Mouse (Mus musculus): ENCODE results near the gene Pramel1. TPM values are rescaled to one million over a fixed set of nuclear protein-coding genes. Genes with fewer than 3 reads are reported as not detected.

Pramel1 gene
- not detected in 2 replicates for polyA plus RNA-seq (2015; fragmentation: Nextera tagmentation; extraction: Ambion mirVana)

DNA sequence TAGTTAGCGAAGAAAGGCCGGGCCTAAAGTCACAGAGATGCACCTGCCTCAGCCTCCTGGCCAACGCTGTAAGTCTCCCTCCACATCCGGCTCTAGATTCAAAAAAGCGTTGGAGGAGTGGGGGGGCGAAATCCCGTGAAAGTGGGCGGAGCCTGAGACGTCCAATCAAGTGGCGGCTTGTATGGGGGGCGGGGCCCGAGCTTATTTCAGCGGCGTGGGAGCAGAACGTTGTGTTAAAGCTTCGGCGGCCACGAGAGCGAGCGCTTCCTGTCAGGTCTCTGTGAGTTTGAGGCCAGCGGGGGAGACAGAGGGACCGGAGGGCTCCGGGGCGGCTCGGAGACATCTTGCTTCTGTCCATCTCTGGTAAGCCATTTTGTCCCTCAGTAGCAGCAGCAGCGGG lies at the start of gene Pramel1:
Pramel1 (plus strand) TSS at position 248 of the 400 bp plus-strand sequence.

GRCm38 (mm10) chr4:143349484-143349906 lies 44.7 kb upstream of the Pramel1 start, which contains the start of gene Lrrc38:
TSS of gene Lrrc38 (plus strand) at chr4:143349757.

DNA sequence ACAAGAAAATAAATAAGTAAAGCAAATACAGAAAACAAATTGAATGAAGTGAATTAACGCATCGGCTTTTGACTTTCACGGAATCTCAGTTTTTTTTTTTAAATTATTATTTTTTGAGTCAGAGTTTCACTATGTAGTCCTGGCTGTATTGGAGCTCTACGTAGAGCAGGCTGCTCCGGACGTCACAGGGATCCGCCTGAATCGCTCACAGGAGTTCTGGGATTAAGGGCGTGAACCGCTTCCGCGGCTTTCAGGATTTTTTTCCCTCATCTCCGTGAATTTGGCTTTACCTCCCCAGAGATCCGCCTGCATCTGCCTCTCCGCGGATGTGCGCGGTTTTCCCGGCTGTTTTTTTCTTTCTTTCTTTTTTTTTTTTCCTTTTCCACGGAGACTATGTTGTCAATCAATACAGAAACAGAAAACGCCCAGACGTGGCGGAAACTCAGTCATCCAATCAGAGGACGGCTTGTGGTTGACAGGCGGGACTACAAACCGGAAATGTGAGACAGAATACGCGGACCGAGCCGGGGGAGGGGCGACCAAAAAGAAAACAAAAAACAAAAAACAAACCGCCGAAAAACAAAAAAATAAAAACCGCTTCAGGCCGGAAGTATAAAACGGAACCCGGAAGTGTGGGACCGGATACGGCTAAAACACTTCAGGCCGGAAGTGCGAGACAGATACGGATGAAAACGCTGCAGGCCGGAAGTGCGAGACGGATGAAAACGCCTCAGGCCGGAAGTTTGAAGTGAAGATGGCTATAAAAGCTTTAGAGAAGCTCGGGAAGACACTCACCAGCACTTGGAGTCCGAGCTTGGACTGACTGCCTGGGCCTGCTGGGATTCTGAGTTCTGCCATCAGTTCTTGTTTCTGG lies 18.2 kb downstream of the Pramel1 start, which contains the start of gene Pramef8:
Pramef8 (plus strand) TSS at position 208 of the 874 bp plus-strand sequence.

Other genes with a start within 250 kb of the Pramel1 start
- gene Prdm2, start 181.4 kb upstream of the Pramel1 start, polyA plus RNA-seq (2015; fragmentation: Nextera tagmentation; extraction: Ambion mirVana), result 12.0 and 12.1 TPM in 2 replicates
- gene Pdpn, start 94.9 kb upstream of the Pramel1 start, polyA plus RNA-seq (2015; fragmentation: Nextera tagmentation; extraction: Ambion mirVana), result 27.6 and 29.9 TPM in 2 replicates
- gene Lrrc38, start 44.7 kb upstream of the Pramel1 start, polyA plus RNA-seq (2015; fragmentation: Nextera tagmentation; extraction: Ambion mirVana), result 0.92 and 1.1 TPM in 2 replicates
- gene Pramef8, start 18.0 kb downstream of the Pramel1 start, polyA plus RNA-seq (2015; fragmentation: Nextera tagmentation; extraction: Ambion mirVana), result 12.2 and 13.5 TPM in 2 replicates
- not detected in 2 replicates for gene Oog4, start 55.9 kb downstream of the Pramel1 start, polyA plus RNA-seq (2015; fragmentation: Nextera tagmentation; extraction: Ambion mirVana)
- gene Gm13043, start 116.9 kb downstream of the Pramel1 start, polyA plus RNA-seq (2015; fragmentation: Nextera tagmentation; extraction: Ambion mirVana), result not detected in 2 replicates
- gene Gm13040, start 141.5 kb downstream of the Pramel1 start, polyA plus RNA-seq (2015; fragmentation: Nextera tagmentation; extraction: Ambion mirVana), result not detected in 2 replicates
- not detected in 2 replicates for gene BC080695, start 157.3 kb downstream of the Pramel1 start, polyA plus RNA-seq (2015; fragmentation: Nextera tagmentation; extraction: Ambion mirVana)
- gene Gm13057, start 157.3 kb downstream of the Pramel1 start, polyA plus RNA-seq (2015; fragmentation: Nextera tagmentation; extraction: Ambion mirVana), result not detected in 2 replicates
- gene Gm13083, start 220.6 kb downstream of the Pramel1 start, polyA plus RNA-seq (2015; fragmentation: Nextera tagmentation; extraction: Ambion mirVana), result not detected in 2 replicates

Measured in neural tube, postnatal 0 days (tissue).